Mouse (Mus musculus) forebrain, embryonic 10.5 days (tissue): Measurements from ENCODE around the gene Ahdc1. TPM values are rescaled to one million over a fixed set of nuclear protein-coding genes. Genes with fewer than 3 reads are reported as not detected.

Experiments used
- DNase-seq: peaks from one replicate; pipeline ENCODE4 v3.0.0-alpha.2; 2017; ENCODE audit warnings: low spot score; ENCODE audit errors: extremely low spot score
- H3K27ac ChIP-seq: fragments of 300-500 bp; sonication (generic); 2 replicates; pipeline ENCODE4 v1.5.1; 2016; ENCODE audit warnings: mild to moderate bottlenecking
- H3K27me3 ChIP-seq: fragments of 300-500 bp; sonication (generic); 2 replicates; pipeline ENCODE4 v1.6.1; 2016; ENCODE audit warnings: mild to moderate bottlenecking; ENCODE audit not compliant: poor library complexity, severe bottlenecking
- H3K36me3 ChIP-seq: fragments of 300-500 bp; sonication (generic); replicated peaks from 2 replicates; pipeline ENCODE4 v1.6.1; 2016; ENCODE audit warnings: mild to moderate bottlenecking, moderate library complexity
- H3K4me1 ChIP-seq: fragments of 300-500 bp; sonication (generic); 2 replicates; pipeline ENCODE4 v1.6.1; 2016
- H3K4me3 ChIP-seq: fragments of 300-500 bp; sonication (generic); 2 replicates; pipeline ENCODE4 v1.5.1; 2016; ENCODE audit warnings: mild to moderate bottlenecking, moderate library complexity
- H3K9me3 ChIP-seq: fragments of 300-500 bp; sonication (generic); 2 replicates; pipeline ENCODE4 v1.6.1; 2016; ENCODE audit warnings: mild to moderate bottlenecking, moderate library complexity
- WGBS: fragments of 180-500 bp; shearing (Covaris S2); methylation state at CpG from one replicate; pipeline ENCODE4 v1.1.7; 2016; 5-methylcytosine and 5-hydroxymethylcytosine counted together
- polyA plus RNA-seq: library from polyadenylated mRNA; unstranded; fragments of >200 nt; fragmentation: Nextera tagmentation; extraction: Ambion mirVana; gene quantifications from 2 replicates; pipeline ENCODE4 v1.2.1, GENCODE M21; 2016

Ahdc1 gene
- polyA plus RNA-seq, 1 experiment from 2014 or later, result 5.8 TPM

DNA sequence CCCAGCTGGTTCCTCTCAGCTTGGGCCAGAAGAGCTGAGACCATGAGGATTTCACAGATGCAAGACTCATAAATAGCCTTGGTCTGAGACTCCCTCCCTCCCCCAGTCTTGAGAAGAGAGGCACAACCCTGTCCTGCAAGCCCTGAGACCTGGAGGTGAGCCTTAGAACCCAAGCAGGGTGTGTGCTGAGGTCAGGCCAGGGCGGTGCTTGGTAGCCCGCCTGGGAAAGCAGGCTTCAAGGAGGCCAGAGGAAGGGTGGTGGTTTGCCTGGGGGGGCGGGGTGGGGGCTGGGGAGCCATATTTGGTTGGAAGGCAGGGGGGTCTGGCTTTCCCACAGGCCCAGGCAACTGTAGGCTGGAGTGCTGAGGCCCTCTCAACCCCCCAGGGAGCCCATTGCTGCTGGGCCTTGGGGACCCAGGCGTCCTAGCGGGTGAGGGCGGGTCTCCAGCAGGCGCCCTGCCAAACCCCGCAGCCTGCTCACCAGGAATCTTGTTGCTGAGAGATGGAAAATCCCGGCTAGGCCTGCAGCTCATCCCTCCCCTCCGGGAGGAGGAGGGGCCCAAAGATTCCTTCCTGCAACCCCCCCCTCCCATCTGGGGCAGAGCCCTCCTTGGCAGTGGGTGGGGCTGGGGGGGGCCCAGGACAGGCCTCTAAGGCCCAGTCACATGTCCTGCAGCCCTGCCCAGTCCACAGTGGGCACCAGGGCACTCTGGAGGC is 14.1 kb downstream of the Ahdc1 start:
- no peak overlapping the region for H3K4me3 ChIP-seq

DNA sequence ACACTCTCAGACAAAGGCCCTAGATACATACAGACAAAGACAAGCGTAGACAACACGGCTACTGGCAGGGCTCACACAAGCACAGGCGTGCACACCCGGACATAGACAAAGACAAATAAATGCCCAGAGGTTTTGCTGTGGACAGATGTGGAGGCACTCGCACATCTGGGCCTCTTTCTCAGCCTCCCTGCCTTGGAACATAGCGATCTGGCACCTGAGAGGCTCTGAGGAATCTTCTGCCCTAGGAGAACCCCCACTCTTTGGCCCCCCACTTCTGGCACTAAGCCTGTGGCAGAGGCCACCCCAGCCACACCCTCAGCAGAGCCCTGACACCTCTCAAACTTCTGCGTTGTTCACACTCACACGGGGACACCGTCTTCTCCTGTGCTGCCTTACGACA is 15.2 kb downstream of the Ahdc1 start:
- H3K36me3 ChIP-seq, result peaks cover 24% of the 10 kb centered on the region
- H3K4me3 ChIP-seq, result no peak overlapping the region
- no peak for DNase-seq
- H3K9me3 ChIP-seq, result no peaks in the 10 kb centered on the region
- H3K27ac ChIP-seq, result peak overlapping the region; percentile 74
- no peaks in the 10 kb centered on the region for H3K27me3 ChIP-seq
- peaks cover 89% of the 10 kb centered on the region for H3K4me1 ChIP-seq
- WGBS, result 85% methylated on average over 10 of the region's 10 CpGs

More for the DNA sequence above, 14.1 kb downstream of the Ahdc1 start:
- WGBS, result 25% methylated on average over 10 of the region's 10 CpGs
- Histone ChIP-seq H3K9me3 (no peaks in the 10 kb centered on the region), H3K27me3 (no peaks in the 10 kb centered on the region), H3K27ac (peak overlapping the region; percentile 74), H3K36me3 (peaks cover 24% of the 10 kb centered on the region), H3K4me1 (peaks cover 99% of the 10 kb centered on the region)
- no peak for DNase-seq

DNA sequence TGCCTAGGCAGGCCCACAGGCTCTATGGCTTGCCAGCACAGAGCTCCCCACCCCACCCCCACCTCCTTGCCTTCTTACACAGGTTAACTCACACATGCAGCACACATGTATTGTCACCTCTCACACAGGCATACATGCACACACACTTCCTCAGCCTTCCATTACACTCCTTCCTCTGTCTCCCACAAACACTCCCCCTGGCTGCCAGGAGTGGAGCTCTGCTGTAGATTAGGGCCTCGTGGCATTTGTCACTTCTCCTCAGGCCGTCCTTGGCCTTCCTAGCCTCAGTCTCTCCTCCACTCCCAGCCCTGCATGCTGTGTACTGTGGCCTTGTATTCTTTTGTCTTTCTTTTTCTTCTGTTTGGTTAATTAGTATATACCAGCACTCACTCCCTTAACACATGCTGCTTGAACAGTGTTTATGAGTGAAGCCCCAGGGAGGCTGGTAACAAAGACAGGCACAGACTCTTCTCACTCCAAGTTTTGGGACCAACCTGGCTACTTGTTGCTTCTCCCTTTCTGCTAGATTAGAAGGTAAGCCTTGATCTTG is 15.8 kb downstream of the Ahdc1 start:
- Histone ChIP-seq H3K4me1 (peaks cover 83% of the 10 kb centered on the region), H3K27ac (peak overlapping the region; percentile 74), H3K36me3 (peaks cover 26% of the 10 kb centered on the region), H3K9me3 (no peaks in the 10 kb centered on the region), H3K27me3 (no peaks in the 10 kb centered on the region), H3K4me3 (no peak overlapping the region)
- no peak for DNase-seq
- WGBS, result 29% methylated on average over 2 of the region's 2 CpGs

DNA sequence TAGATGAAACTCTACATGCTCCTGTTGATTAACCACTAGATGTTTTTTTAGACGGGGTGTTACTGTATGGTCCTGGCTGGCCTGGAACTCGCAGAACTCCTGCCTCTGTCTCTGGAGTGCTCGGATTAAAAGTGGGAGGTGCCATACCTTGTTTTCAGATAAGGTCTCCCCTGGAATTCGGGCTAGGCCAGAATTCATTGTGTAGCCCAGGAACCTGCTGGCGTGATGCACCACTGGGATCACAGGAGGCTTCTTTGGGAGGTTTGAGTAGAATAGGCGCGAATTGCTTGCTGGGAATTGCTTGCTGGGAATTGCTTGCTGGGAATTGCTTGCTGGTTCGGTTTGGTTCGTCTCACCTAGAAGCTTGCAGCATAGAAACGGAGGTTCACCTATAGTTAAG is 16.7 kb downstream of the Ahdc1 start:
- peaks cover 75% of the 10 kb centered on the region for H3K4me1 ChIP-seq
- no peak overlapping the region for H3K4me3 ChIP-seq
- H3K27me3 ChIP-seq, result no peaks in the 10 kb centered on the region
- no peaks in the 10 kb centered on the region for H3K9me3 ChIP-seq
- WGBS, result 61% methylated on average over 10 of the region's 10 CpGs
- H3K36me3 ChIP-seq, result peaks cover 27% of the 10 kb centered on the region
- 0 out of 2 replicates have a peak overlapping the region, but pooled peaks have one; percentile 74 for H3K27ac ChIP-seq
- DNase-seq, result no peak

DNA sequence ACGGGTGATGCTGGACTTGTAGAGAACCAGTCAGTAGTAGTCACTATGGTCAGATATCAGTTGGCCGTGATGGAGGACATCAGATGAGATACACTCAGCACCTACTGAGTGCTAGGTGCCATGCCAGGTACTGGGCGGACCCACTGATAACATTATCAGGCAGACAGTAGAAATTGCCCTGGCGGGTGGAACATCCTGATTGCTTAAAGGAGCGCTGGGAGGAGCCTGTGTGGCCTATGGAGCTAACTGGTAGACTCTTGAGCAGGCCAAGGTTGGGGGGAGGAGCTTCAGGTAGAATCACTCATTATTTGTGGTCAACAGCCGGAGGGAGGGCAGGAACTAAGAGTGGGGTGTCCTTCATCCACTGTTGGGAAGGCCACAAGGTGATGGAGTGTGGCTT is 17.1 kb downstream of the Ahdc1 start:
- DNase-seq, result no peak
- Histone ChIP-seq H3K9me3 (no peaks in the 10 kb centered on the region), H3K4me1 (peaks cover 70% of the 10 kb centered on the region), H3K4me3 (no peak overlapping the region), H3K27ac (no peak overlapping the region), H3K36me3 (peaks cover 27% of the 10 kb centered on the region), H3K27me3 (no peaks in the 10 kb centered on the region)
- 84% methylated on average over 6 of the region's 6 CpGs for WGBS

DNA sequence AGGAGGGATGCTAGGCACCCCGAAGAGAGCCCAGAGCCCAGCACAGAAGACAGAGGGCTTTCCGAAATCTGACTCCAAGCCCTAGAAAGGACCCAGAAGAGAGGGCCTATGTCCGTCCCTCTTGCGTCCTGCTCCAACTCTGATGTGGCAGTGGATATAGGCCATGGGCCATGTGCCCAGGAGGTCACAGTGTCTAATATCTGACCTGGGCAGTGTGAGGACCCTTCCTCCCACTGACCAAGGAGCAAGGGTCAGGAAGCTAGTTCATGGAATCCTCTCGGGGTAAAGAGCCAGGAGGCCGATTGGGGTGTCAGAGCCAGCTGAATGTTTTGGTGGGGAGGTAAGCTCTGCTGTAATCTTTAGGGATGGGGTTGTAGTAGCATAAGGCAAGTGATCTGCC is 17.8 kb downstream of the Ahdc1 start:
- Histone ChIP-seq H3K9me3 (no peaks in the 10 kb centered on the region), H3K4me1 (peaks cover 63% of the 10 kb centered on the region), H3K27ac (no peak overlapping the region), H3K4me3 (no peak overlapping the region), H3K27me3 (no peaks in the 10 kb centered on the region), H3K36me3 (peaks cover 27% of the 10 kb centered on the region)
- no peak for DNase-seq
- 87% methylated on average over 6 of the region's 6 CpGs for WGBS

DNA sequence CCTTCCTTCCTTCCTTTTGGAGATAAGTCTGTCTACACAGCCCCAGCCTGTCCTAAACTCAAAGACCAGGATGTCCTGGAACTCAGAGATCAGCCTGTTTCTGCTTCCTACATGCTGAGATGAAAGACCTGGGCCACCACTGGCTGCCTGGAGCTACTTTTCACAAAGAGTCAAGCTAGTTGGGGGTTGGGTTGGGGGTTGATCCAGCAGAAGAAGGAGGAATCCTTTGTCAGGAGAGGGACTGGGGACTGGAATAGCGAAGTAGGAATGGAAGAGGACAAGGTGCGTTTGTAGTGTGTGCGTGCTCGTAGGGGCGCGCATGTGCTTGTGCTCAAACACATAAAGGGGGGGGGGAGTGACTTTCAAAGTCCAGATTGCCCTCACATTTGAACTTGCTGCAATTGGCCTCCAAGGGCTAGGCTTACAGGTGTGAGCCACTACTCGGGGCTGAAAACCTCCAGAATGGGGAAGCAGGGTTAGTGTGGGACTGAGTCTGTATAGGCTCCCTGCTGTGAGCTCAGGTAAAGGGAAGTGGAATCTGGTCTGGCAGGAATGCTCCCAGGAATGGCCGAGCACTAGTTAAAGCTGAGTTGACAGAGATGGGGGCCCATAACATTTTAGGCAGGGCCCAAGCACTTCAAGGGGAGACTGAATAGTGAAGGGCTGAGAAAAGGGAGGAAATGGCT is 21.5 kb downstream of the Ahdc1 start:
- H3K27me3 ChIP-seq, result peaks cover 25% of the 10 kb centered on the region
- peaks cover 49% of the 10 kb centered on the region for H3K4me1 ChIP-seq
- H3K36me3 ChIP-seq, result peaks cover 17% of the 10 kb centered on the region
- WGBS, result 90% methylated on average over 8 of the region's 8 CpGs
- DNase-seq, result no peak
- no peak overlapping the region for H3K27ac ChIP-seq
- H3K4me3 ChIP-seq, result no peak overlapping the region
- no peaks in the 10 kb centered on the region for H3K9me3 ChIP-seq

DNA sequence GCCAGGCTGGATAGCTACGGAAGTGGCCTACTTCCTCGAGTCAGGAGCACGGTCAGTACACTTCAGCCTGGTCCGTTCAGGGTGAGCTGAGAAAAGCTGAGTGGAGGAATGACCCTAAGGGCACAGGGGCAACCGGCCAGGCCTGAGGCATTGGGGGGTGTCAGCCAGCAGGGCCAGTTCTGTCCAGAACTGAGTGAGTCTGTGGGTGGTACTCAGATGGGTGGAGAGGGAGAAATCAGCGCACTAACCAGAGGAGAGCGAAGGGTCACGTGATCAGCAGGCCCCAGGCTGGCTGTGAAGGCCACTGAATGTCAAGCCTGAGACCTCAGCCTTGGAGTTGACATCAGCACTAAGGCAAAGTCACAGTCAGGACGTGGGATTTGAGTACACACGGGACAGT is 23.4 kb downstream of the Ahdc1 start:
- Histone ChIP-seq H3K4me1 (peaks cover 50% of the 10 kb centered on the region), H3K27ac (no peak overlapping the region), H3K36me3 (peaks cover 8% of the 10 kb centered on the region), H3K9me3 (no peaks in the 10 kb centered on the region), H3K27me3 (peaks cover 44% of the 10 kb centered on the region), H3K4me3 (no peak overlapping the region)
- DNase-seq, result no peak
- 78% methylated on average over 10 of the region's 10 CpGs for WGBS

DNA sequence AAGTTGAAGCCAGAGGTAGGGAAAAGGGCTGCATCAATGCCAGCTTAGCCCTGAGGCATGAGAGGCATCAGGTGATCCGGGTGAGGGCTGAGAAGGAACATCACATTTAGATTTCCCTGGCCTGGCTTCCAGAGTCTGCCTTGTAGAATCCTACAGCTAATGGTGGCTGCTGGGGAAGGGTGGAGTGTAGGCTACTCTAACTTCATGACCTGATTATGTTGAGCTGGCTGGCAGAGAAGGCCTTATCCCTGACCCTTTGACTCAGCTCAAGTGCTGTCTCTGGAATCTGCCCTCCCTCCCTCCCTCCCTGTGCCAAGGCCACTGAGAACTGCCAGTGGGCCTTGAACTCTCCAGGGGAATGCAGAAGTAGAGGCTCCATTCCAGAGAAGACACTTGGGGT is 24.4 kb downstream of the Ahdc1 start:
- no peaks in the 10 kb centered on the region for H3K9me3 ChIP-seq
- H3K4me1 ChIP-seq, result peaks cover 51% of the 10 kb centered on the region
- WGBS, result 96% methylated on average over 1 of the region's 1 CpGs
- peaks cover 54% of the 10 kb centered on the region for H3K27me3 ChIP-seq
- H3K36me3 ChIP-seq, result peaks cover 8% of the 10 kb centered on the region
- no peak for DNase-seq
- no peak overlapping the region for H3K4me3 ChIP-seq
- no peak overlapping the region for H3K27ac ChIP-seq

DNA sequence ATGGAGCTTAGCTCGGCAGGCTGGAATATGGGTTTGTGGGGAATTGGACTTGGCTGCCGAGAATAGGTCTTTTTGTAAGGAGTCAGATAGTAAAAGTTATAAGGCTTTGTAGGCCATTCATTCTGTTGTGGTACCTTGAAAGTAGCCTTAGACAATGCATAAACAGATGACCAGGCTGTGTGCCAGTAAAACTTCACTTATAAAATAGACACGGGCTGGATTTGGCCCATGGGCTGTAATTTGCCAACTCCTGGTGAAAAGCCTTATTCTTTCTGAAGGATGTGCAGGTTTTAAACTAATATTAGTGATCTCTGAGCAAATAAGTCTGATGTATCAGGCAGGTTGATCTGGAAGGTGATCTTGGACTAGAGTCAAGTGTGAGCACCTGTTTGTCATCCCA is 24.9 kb downstream of the Ahdc1 start:
- peaks cover 56% of the 10 kb centered on the region for H3K4me1 ChIP-seq
- H3K27me3 ChIP-seq, result peaks cover 59% of the 10 kb centered on the region
- H3K27ac ChIP-seq, result no peak overlapping the region
- WGBS, result 80% methylated on average over 3 of the region's 3 CpGs
- H3K36me3 ChIP-seq, result peaks cover 8% of the 10 kb centered on the region
- no peaks in the 10 kb centered on the region for H3K9me3 ChIP-seq
- DNase-seq, result no peak
- no peak overlapping the region for H3K4me3 ChIP-seq

DNA sequence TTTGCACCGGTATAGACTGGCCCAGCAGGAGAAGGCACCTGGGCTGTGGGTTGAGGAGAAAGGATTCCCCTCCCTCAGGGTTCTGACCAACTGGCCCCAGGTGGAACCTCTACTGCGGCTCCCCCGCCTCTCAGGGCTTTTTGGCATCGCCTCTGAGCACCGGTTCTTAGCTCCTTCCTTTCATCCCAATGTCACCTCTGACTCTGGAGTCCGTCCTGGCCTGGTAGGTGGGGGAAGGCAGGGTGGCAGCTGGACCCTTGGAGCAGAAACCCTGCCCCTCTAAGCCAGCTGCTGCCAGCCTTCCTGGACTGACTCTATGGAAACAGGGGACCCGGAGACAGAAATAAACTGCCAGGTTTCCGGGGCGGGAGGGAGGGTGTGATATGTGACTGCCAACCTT is 26.2 kb downstream of the Ahdc1 start:
- Histone ChIP-seq H3K9me3 (no peaks in the 10 kb centered on the region), H3K4me1 (peaks cover 69% of the 10 kb centered on the region), H3K36me3 (peaks cover 5% of the 10 kb centered on the region), H3K27ac (no peak overlapping the region), H3K27me3 (peaks cover 73% of the 10 kb centered on the region), H3K4me3 (peak overlapping the region; percentile 4; the same call in 1 of the 2 replicates)
- 33% methylated on average over 9 of the region's 9 CpGs for WGBS
- no peak for DNase-seq

DNA sequence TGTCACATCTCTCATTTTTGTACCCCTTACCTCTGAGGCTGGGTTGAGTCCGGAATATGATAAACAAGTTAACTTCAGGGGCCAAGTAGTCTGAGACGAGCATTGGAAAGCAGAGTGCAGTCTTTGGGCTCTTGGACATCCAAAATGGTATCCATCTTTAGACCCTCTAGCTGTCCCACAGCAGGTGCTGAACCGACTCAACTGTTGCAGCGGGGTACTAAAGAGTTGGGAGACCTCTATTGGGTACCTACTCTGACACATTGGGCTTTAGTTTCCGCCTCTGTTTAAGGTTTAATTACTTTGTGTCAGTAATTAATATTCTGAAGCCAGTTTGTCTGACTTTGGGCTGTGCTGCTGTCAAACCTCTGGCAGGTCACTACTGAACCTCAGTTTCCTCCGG is 26.7 kb downstream of the Ahdc1 start:
- Histone ChIP-seq H3K9me3 (no peaks in the 10 kb centered on the region), H3K36me3 (peaks cover 5% of the 10 kb centered on the region), H3K4me3 (peak overlapping the region; percentile 72), H3K4me1 (peaks cover 74% of the 10 kb centered on the region), H3K27ac (no peak overlapping the region), H3K27me3 (peaks cover 77% of the 10 kb centered on the region)
- DNase-seq, result no peak
- WGBS, result 26% methylated on average over 6 of the region's 6 CpGs

DNA sequence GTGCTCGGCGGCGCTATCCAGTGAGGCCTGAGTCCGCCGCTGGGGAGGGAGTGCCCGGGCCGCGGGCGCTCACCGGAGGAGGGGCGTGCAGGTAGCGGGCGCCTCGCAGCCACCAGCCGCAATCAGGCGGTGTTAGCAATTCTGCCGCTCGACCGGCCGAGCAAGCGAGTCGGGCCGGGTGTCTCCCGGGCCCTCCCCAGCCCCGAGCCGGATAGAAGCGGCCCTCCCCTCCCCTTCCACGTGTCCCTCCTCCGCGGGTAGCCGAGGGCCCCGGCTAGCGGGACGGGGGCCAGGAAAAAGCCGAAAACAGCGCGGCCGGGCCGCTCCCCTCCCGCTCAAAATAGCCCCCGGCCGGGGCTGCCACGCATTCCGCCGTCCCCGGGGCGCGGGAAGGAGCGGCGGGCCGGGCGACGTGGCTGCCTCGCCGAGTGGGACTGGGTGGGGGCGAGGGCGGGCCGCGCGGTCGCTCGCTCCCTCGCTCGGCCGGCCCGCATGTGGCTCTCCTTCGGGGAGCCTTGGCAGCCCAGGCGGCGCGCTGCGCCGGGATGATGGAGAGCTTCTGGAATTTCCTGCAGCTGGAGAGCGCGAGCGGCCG is 27.6 kb downstream of the Ahdc1 start:
- WGBS, result under 1% methylated on average over 76 of the region's 76 CpGs
- DNase-seq, result peak; percentile 61
- Histone ChIP-seq H3K4me1 (peaks cover 83% of the 10 kb centered on the region), H3K36me3 (peaks cover 5% of the 10 kb centered on the region), H3K4me3 (peak overlapping the region; percentile 72), H3K9me3 (no peaks in the 10 kb centered on the region), H3K27ac (peak overlapping the region; percentile 89), H3K27me3 (peaks cover 77% of the 10 kb centered on the region)
